Mouse (Mus musculus) E14TG2a.4 (cell line): ENCODE measurements around the gene Cobll1.

Experiments used
- CTCF ChIP-seq: conservative IDR thresholded peaks from 2 replicates; pipeline ENCODE4 v1.5.1; 2014; ENCODE audit warnings: low read length
- NANOG ChIP-seq: IDR thresholded peaks from 2 replicates; pipeline ENCODE4 v1.6.1; 2014; ENCODE audit warnings: borderline replicate concordance, low read length, mixed read lengths
- POU5F1 ChIP-seq: IDR thresholded peaks from 2 replicates; pipeline ENCODE4 v1.6.1; 2014; ENCODE audit warnings: low read length, borderline replicate concordance

- TF ChIP-seq CTCF, result no peak
- TF ChIP-seq POU5F1, result no peak
- no peak for TF ChIP-seq NANOG
Measured at GRCm38 (mm10) chr2:65116428-65117125, 122.6 kb downstream of the Cobll1 start.
